In genomic region chr3:86839606-86840005, GRCm38 (mm10) we compare ENCODE assay signal across 14 mouse cellular contexts.
DNase-seq lines count a peak whose midpoint lies in the region; ATAC-seq and TF ChIP-seq lines count a peak whose summit lies in the region.
"Had no signal": no experiment of that assay in that cellular context is flagged by ENCODE, and none has a peak within 500 bp of the region (broad histone marks: within the 10 kb centered on the region; RNA-seq: fewer than 3 reads in every experiment).

No protein-coding gene starts in this region.

- H3K36me3 ChIP-seq in midbrain, embryonic 13.5 days: peaks cover 8% of the 10 kb centered on the region; the same call in 1 of the 2 replicates
- H3K36me3 ChIP-seq in midbrain, embryonic 11.5 days (ENCODE audit: control insufficient read depth, insufficient read depth, low read length): no peaks in the 10 kb centered on the region
- H3K36me3 ChIP-seq in forebrain, embryonic 15.5 days: no peaks in the 10 kb centered on the region
- H3K36me3 ChIP-seq in midbrain, postnatal 0 days (ENCODE audit: insufficient read depth, low read length): no peaks in the 10 kb centered on the region
- H3K36me3 ChIP-seq: heart, embryonic 12.5 days had no signal

- H3K4me1 ChIP-seq in midbrain, embryonic 13.5 days (replicated peaks): peaks cover 28% of the 10 kb centered on the region
- H3K4me1 ChIP-seq in midbrain, embryonic 11.5 days (ENCODE audit: control insufficient read depth, insufficient read depth, low read length): 0 out of 2 replicates have a peak, but pooled peaks cover 2% of the 10 kb centered on the region
- H3K4me1 ChIP-seq in forebrain, embryonic 15.5 days: peaks cover 34% of the 10 kb centered on the region
- H3K4me1 ChIP-seq in midbrain, postnatal 0 days (ENCODE audit: insufficient read depth, low read length): peaks cover 6% of the 10 kb centered on the region; the same call in 1 of the 2 replicates
- H3K4me1 ChIP-seq: heart, embryonic 12.5 days had no signal

- no peak for DNase-seq in midbrain, embryonic 11.5 days (ENCODE audit: low spot score, missing footprints)
- DNase-seq in R1 (ENCODE audit: low read depth, low spot score): peak; percentile 74
- no peak for DNase-seq in midbrain, postnatal 0 days (ENCODE audit: low spot score)
- DNase-seq in cerebellum, postnatal 25 days: no peak
- no peak for DNase-seq in embryo, embryonic 10 days (ENCODE audit: low spot score)
- DNase-seq: adrenal gland, adult 2 months; cerebellum, adult 18-20 months; liver, postnatal 0 days; thymus, postnatal 14 days had no signal

- H3K4me2 ChIP-seq in midbrain, embryonic 13.5 days (replicated peaks): no peak overlapping the region
- no peak overlapping the region for H3K4me2 ChIP-seq in midbrain, embryonic 11.5 days
- H3K4me2 ChIP-seq in forebrain, embryonic 15.5 days (replicated peaks): no peak overlapping the region
- no peak overlapping the region for H3K4me2 ChIP-seq in midbrain, postnatal 0 days (ENCODE audit: low read depth, low read length, poor library complexity, severe bottlenecking)
- H3K4me2 ChIP-seq: heart, embryonic 12.5 days had no signal

- 21% methylated on average over 3 of the region's 3 CpGs for WGBS in midbrain, embryonic 13.5 days
- 40% methylated on average over 3 of the region's 3 CpGs for WGBS in midbrain, embryonic 11.5 days
- WGBS in forebrain, embryonic 15.5 days: 14% methylated on average over 3 of the region's 3 CpGs
- 13% methylated on average over 3 of the region's 3 CpGs for WGBS in midbrain, postnatal 0 days

- peak overlapping the region; percentile 57 for H3K27ac ChIP-seq in midbrain, embryonic 13.5 days
- H3K27ac ChIP-seq in midbrain, embryonic 11.5 days (ENCODE audit: low read depth, low read length): no peak overlapping the region
- peak overlapping the region; percentile 41 for H3K27ac ChIP-seq in forebrain, embryonic 15.5 days (replicated peaks)
- H3K27ac ChIP-seq in midbrain, postnatal 0 days (ENCODE audit: low read depth, low read length): peak overlapping the region; percentile 55
- H3K27ac ChIP-seq: left cerebral cortex, adult 2 months; macrophage had no signal

- H3K27me3 ChIP-seq in midbrain, embryonic 13.5 days: no peaks in the 10 kb centered on the region
- H3K27me3 ChIP-seq in midbrain, embryonic 11.5 days (ENCODE audit: control insufficient read depth, insufficient read depth, low read length): no peaks in the 10 kb centered on the region
- no peaks in the 10 kb centered on the region for H3K27me3 ChIP-seq in forebrain, embryonic 15.5 days
- no peaks in the 10 kb centered on the region for H3K27me3 ChIP-seq in midbrain, postnatal 0 days (ENCODE audit: insufficient read depth, low read length)
- H3K27me3 ChIP-seq: heart, embryonic 12.5 days had no signal

- H3K9me3 ChIP-seq in midbrain, embryonic 13.5 days: no peaks in the 10 kb centered on the region
- no peaks in the 10 kb centered on the region for H3K9me3 ChIP-seq in midbrain, embryonic 11.5 days (ENCODE audit: control insufficient read depth, low read length)
- H3K9me3 ChIP-seq in forebrain, embryonic 15.5 days: no peaks in the 10 kb centered on the region
- H3K9me3 ChIP-seq in midbrain, postnatal 0 days (ENCODE audit: low read length): no peaks in the 10 kb centered on the region

- no peak overlapping the region for H3K9ac ChIP-seq in midbrain, embryonic 13.5 days (replicated peaks)
- H3K9ac ChIP-seq in midbrain, embryonic 11.5 days (ENCODE audit: low read length): no peak overlapping the region
- no peak overlapping the region for H3K9ac ChIP-seq in forebrain, embryonic 15.5 days (replicated peaks)
- no peak overlapping the region for H3K9ac ChIP-seq in midbrain, postnatal 0 days (replicated peaks; ENCODE audit: low read length, poor library complexity, severe bottlenecking)
- H3K9ac ChIP-seq: heart, embryonic 12.5 days; liver, postnatal 0 days had no signal

- no peak overlapping the region for H3K4me3 ChIP-seq in midbrain, embryonic 13.5 days (replicated peaks)
- H3K4me3 ChIP-seq in midbrain, embryonic 11.5 days (ENCODE audit: low read depth, low read length): no peak overlapping the region
- no peak overlapping the region for H3K4me3 ChIP-seq in forebrain, embryonic 15.5 days
- H3K4me3 ChIP-seq in midbrain, postnatal 0 days (ENCODE audit: low read depth, low read length): no peak overlapping the region
- H3K4me3 ChIP-seq: heart, embryonic 12.5 days; left cerebral cortex, adult 2 months had no signal

- TF ChIP-seq CTCF in midbrain, postnatal 0 days (IDR thresholded peaks at IDR 0.05): no peak

- ATAC-seq in midbrain, embryonic 13.5 days: no peak
- ATAC-seq in midbrain, embryonic 11.5 days (ENCODE audit: low FRiP score): no peak
- ATAC-seq in forebrain, embryonic 15.5 days (replicated peaks): no peak
- ATAC-seq in midbrain, postnatal 0 days (ENCODE audit: low FRiP score): no peak
- ATAC-seq: liver, postnatal 0 days had no signal
